Mouse (Mus musculus) brain, embryonic 14.5 days (tissue): ENCODE data around the gene Sh3rf1. TPM values are rescaled to one million over a fixed set of nuclear protein-coding genes. Genes with fewer than 3 reads are reported as not detected.

Source experiments
- DNase-seq: peaks from one replicate; pipeline ENCODE4 v3.0.0-alpha.2; 2011; ENCODE audit warnings: low read depth
- CTCF ChIP-seq: fragments of 200-500 bp; IDR thresholded peaks from 2 replicates; pipeline ENCODE4 v1.5.1; 2012; ENCODE audit warnings: inconsistent platforms, mild to moderate bottlenecking, moderate library complexity, borderline replicate concordance; ENCODE audit not compliant: insufficient read depth, insufficient read length; ENCODE audit errors: extremely low read depth
- POLR2A ChIP-seq: fragments of 200-500 bp; IDR thresholded peaks from 2 replicates; pipeline ENCODE4 v1.6.1; 2012; ENCODE audit warnings: mild to moderate bottlenecking, inconsistent platforms, borderline replicate concordance; ENCODE audit not compliant: poor library complexity, insufficient read depth, insufficient read length, severe bottlenecking; ENCODE audit errors: extremely low read depth
- polyA plus RNA-seq: library from polyadenylated mRNA; depleted of rRNA; stranded (reverse); fragments of >200 nt; gene quantifications from 2 replicates; pipeline ENCODE4 v1.2.3, GENCODE M21; 2012

The Sh3rf1 gene
- polyA plus RNA-seq, 1 experiment: 33.3 TPM

GRCm38 (mm10) chr8:61308896-61309295 lies 85.2 kb downstream of the Sh3rf1 start:
- TF ChIP-seq POLR2A (no peak), CTCF (no peak)
- DNase-seq: peak; percentile 57

- DNase-seq: peak; percentile 89
- no peak for TF ChIP-seq POLR2A
- TF ChIP-seq CTCF: no peak
These were observed 86.1 kb downstream of the Sh3rf1 start for GRCm38 (mm10) chr8:61309530-61310402.

GRCm38 (mm10) chr8:61310403-61310871 lies 86.8 kb downstream of the Sh3rf1 start:
- no peak for DNase-seq

GRCm38 (mm10) chr8:61313016-61313415 lies 89.3 kb downstream of the Sh3rf1 start:
- no peak for DNase-seq
- TF ChIP-seq CTCF: no peak
- no peak for TF ChIP-seq POLR2A

More at GRCm38 (mm10) chr8:61310403-61310871, 86.8 kb downstream of the Sh3rf1 start:
- TF ChIP-seq POLR2A: no peak
- TF ChIP-seq CTCF: no peak

- peak; percentile 61 for DNase-seq
- no peak for TF ChIP-seq CTCF
- TF ChIP-seq POLR2A: no peak
These were observed 92.5 kb downstream of the Sh3rf1 start for GRCm38 (mm10) chr8:61316012-61316767.

GRCm38 (mm10) chr8:61316813-61317534 lies 93.3 kb downstream of the Sh3rf1 start:
- peak; percentile 77 for DNase-seq
- TF ChIP-seq POLR2A (no peak), CTCF (no peak)

GRCm38 (mm10) chr8:61317535-61318136 lies 94.0 kb downstream of the Sh3rf1 start:
- TF ChIP-seq POLR2A (no peak), CTCF (no peak)
- DNase-seq: peak; percentile 72

GRCm38 (mm10) chr8:61321216-61321615 lies 97.5 kb downstream of the Sh3rf1 start:
- TF ChIP-seq POLR2A (no peak), CTCF (no peak)
- no peak for DNase-seq

GRCm38 (mm10) chr8:61321780-61322179 lies 98.1 kb downstream of the Sh3rf1 start:
- TF ChIP-seq POLR2A: no peak
- no peak for TF ChIP-seq CTCF
- peak; percentile 35 for DNase-seq

- DNase-seq: no peak
- TF ChIP-seq CTCF (no peak), POLR2A (no peak)
These were observed 98.8 kb downstream of the Sh3rf1 start for GRCm38 (mm10) chr8:61322462-61322861.
